Mouse (Mus musculus) embryonic fibroblast, embryonic 13.5 days (primary cell): ENCODE measurements around the gene Tigit. TPM values are rescaled to one million over a fixed set of nuclear protein-coding genes. Genes with fewer than 3 reads are reported as not detected.

Experiments
- H3K27ac ChIP-seq: 2 replicates; pipeline ENCODE4 v1.5.1; 2012; ENCODE audit warnings: low read length, control low read depth, inconsistent platforms; ENCODE audit not compliant: insufficient read depth
- H3K4me1 ChIP-seq: 2 replicates; pipeline ENCODE4 v1.6.1; 2011; ENCODE audit warnings: low read length; ENCODE audit not compliant: control insufficient read depth, insufficient read depth
- H3K4me3 ChIP-seq: 2 replicates; pipeline ENCODE4 v1.5.1; 2011; ENCODE audit warnings: mild to moderate bottlenecking, control low read depth, low read length; ENCODE audit not compliant: insufficient read depth
- CTCF ChIP-seq: IDR thresholded peaks from 2 replicates; pipeline ENCODE4 v1.5.1; 2011; ENCODE audit warnings: mild to moderate bottlenecking, control low read depth, low read length, moderate library complexity, borderline replicate concordance; ENCODE audit not compliant: insufficient read depth
- POLR2A ChIP-seq: IDR thresholded peaks from 2 replicates; pipeline ENCODE4 v1.6.1; 2011; ENCODE audit warnings: low read depth, mild to moderate bottlenecking, control low read depth, low read length, moderate library complexity
- polyA plus RNA-seq: library from polyadenylated mRNA; stranded (reverse); fragments of >200 nt; gene quantifications from 2 replicates; pipeline ENCODE4 v1.2.4, GENCODE M21; 2011; ENCODE audit warnings: low read depth; ENCODE audit not compliant: missing spikeins, insufficient read length

Gene Tigit
- polyA plus RNA-seq, 1 experiment = not detected

- no peaks in the 10 kb centered on the region for H3K4me1 ChIP-seq
- H3K27ac ChIP-seq = no peak overlapping the region
- H3K4me3 ChIP-seq = no peak overlapping the region
- TF ChIP-seq POLR2A (no peak), CTCF (no peak)
Observed at GRCm38 (mm10) chr16:43607086-43607485, 56.9 kb downstream of the Tigit start.

- TF ChIP-seq CTCF (no peak), POLR2A (no peak)
- Histone ChIP-seq H3K4me3 (no peak overlapping the region), H3K4me1 (no peaks in the 10 kb centered on the region), H3K27ac (no peak overlapping the region)
Observed at GRCm38 (mm10) chr16:43604399-43605013, 59.4 kb downstream of the Tigit start.

- Histone ChIP-seq H3K4me1 (no peaks in the 10 kb centered on the region), H3K27ac (no peak overlapping the region), H3K4me3 (no peak overlapping the region)
- no peak for TF ChIP-seq CTCF
Observed at GRCm38 (mm10) chr16:43603591-43604141, 60.3 kb downstream of the Tigit start.

GRCm38 (mm10) chr16:43602573-43602972 lies 61.4 kb downstream of the Tigit start:
- Histone ChIP-seq H3K4me3 (no peak overlapping the region), H3K27ac (no peak overlapping the region), H3K4me1 (no peaks in the 10 kb centered on the region)
- TF ChIP-seq POLR2A (no peak), CTCF (no peak)

- TF ChIP-seq CTCF (no peak), POLR2A (no peak)
- Histone ChIP-seq H3K4me1 (no peaks in the 10 kb centered on the region), H3K27ac (no peak overlapping the region), H3K4me3 (no peak overlapping the region)
Observed at GRCm38 (mm10) chr16:43599707-43600106, 64.2 kb downstream of the Tigit start.

Other genes with a start within 250 kb of the Tigit start
- gene Drd3, start 89.9 kb upstream of the Tigit start, polyA plus RNA-seq = not detected in 2 replicates
- gene Ccdc191, start 225.7 kb upstream of the Tigit start, polyA plus RNA-seq = 4.3 and 7.1 TPM in 2 replicates